Mouse (Mus musculus): ENCODE measurements around the gene Yipf3. TPM values are rescaled to one million over a fixed set of nuclear protein-coding genes. Genes with fewer than 3 reads are reported as not detected.

The Yipf3 gene
- 65.6 and 73.5 TPM in 2 replicates for polyA plus RNA-seq (2016; fragmentation: Nextera tagmentation; extraction: Ambion mirVana)

DNA sequence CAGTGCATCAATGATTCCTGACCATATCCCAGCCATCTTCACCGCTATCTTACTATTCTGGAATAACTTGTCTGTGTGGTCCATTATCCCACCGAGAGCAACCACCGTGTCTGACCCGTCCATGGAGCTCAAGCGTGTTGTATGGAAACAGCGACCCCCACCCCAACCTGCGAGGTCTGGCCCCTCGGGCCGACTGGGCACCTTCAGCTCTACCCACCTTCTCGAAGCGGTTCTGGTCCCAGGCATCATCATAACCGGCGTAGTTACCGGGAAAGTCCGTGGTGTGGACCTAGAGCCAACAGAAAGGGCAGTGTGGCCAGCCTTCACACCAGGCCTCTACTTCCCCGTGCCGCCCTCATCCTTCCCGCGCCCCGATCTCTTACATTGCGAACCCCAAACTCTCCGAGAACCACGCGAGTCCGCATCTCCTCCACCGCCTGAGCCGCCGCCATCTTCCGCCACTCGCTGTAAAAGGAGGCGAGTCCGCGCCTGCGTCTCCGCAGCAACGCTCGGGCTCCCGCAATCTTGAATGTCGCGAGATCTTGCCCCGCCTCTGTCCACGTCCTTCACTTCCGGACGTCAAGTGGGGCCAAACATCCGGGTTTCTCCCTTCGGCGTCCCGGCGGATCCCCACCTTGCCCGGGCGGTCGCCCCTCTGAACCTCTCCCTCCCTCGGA is at the start of gene Yipf3, which contains the start of gene Polr1c:
Yipf3 (plus strand) TSS at position 569 of the 677 bp plus-strand sequence.
Polr1c (minus strand) TSS at position 543 of the 677 bp plus-strand sequence.
- H3K9me3 ChIP-seq: no peaks in the 10 kb centered on the region
- H3K27me3 ChIP-seq: no peaks in the 10 kb centered on the region
- peaks cover 79% of the 10 kb centered on the region for H3K36me3 ChIP-seq
- ATAC-seq (ENCODE audit: insufficient number of reproducible peaks, insufficient read depth, low FRiP score, low TSS enrichment, low read depth): peak; percentile 84
- peak within 1 kb of the TSS; percentile 93 for H3K9ac ChIP-seq (replicated peaks)
- H3K4me2 ChIP-seq: peak within 1 kb of the TSS; percentile 93
- H3K4me3 ChIP-seq (replicated peaks): peak within 1 kb of the TSS; percentile 77
- under 1% methylated on average over 53 of the region's 53 CpGs for WGBS
- peaks cover 20% of the 10 kb centered on the region for H3K4me1 ChIP-seq (replicated peaks)
- H3K27ac ChIP-seq: peak within 1 kb of the TSS; percentile 69

DNA sequence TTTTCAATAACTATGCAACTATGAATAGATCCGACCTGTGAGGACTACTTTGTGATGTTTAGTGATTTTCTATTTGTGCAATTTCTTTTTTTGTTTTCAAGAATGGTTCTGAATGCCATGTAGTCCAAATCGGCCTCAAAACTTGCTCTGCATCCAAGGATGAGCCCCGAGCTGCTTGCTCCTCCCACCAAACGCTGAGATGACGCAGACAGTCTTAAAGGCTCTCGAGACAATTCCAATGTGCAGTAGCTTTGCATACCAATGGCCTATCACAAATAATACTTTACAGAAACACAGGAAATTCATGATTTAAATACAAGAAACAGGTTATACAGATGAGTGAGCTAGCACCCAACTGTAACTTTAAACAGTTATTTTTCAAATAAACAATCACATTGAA is 46.7 kb upstream of the Yipf3 start:
- Histone ChIP-seq H3K9me3 (no peaks in the 10 kb centered on the region), H3K27me3 (no peaks in the 10 kb centered on the region), H3K9ac (replicated peaks) (0 out of 2 replicates have a peak overlapping the region, but pooled peaks have one; percentile 13), H3K27ac (no peak overlapping the region), H3K4me1 (replicated peaks) (peaks cover 25% of the 10 kb centered on the region), H3K4me2 (peak overlapping the region; percentile 92), H3K36me3 (peaks cover 50% of the 10 kb centered on the region), H3K4me3 (replicated peaks) (peak overlapping the region; percentile 94)
- WGBS: 76% methylated on average over 6 of the region's 6 CpGs
- ATAC-seq (ENCODE audit: insufficient number of reproducible peaks, insufficient read depth, low FRiP score, low TSS enrichment, low read depth): no peak

DNA sequence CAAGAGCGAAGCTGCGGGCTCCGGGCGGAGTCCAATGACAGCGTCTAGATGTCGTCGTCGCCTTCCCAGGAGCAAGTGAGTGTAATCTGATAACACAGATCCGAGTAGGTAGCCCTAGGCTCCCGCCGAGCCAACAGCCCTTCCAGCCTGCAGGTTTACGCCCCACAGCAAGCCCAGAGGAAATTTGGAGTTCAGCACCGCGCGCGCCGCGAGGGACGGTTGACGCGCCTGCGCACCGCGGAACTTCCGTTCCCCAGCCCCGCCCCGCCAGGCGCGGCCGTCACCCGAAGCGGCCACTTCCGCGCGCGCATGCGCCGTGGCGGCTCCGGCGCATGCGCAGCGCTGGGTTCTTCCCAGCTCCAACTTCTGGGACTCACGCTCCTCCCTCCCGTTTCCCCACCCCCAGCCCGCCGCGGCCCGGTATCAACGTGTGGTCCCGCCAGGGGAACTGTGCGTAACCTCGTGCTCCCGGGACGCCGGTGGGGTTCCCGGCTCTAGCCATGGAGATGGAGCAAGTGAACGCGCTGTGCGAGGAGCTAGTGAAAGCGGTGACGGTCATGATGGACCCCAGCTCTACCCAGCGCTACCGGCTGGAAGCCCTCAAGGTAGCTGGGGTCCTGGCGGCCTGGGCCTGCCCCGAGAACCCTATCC is 45.3 kb upstream of the Yipf3 start, which contains the start of the genes Polh and Xpo5:
Polh (minus strand) TSS at position 225 of the 651 bp plus-strand sequence.
Xpo5 (plus strand) TSS at position 362 of the 651 bp plus-strand sequence.
- Histone ChIP-seq H3K9me3 (no peaks in the 10 kb centered on the region), H3K9ac (replicated peaks) (peak within 1 kb of the TSS; percentile 86), H3K27me3 (no peaks in the 10 kb centered on the region), H3K4me3 (replicated peaks) (peak within 1 kb of the TSS; percentile 94), H3K27ac (peak within 1 kb of the TSS; percentile 83), H3K4me2 (peak within 1 kb of the TSS; percentile 92), H3K4me1 (replicated peaks) (peaks cover 25% of the 10 kb centered on the region), H3K36me3 (peaks cover 50% of the 10 kb centered on the region)
- ATAC-seq (ENCODE audit: insufficient number of reproducible peaks, insufficient read depth, low FRiP score, low TSS enrichment, low read depth): peak; percentile 93
- WGBS: under 1% methylated on average over 66 of the region's 66 CpGs

DNA sequence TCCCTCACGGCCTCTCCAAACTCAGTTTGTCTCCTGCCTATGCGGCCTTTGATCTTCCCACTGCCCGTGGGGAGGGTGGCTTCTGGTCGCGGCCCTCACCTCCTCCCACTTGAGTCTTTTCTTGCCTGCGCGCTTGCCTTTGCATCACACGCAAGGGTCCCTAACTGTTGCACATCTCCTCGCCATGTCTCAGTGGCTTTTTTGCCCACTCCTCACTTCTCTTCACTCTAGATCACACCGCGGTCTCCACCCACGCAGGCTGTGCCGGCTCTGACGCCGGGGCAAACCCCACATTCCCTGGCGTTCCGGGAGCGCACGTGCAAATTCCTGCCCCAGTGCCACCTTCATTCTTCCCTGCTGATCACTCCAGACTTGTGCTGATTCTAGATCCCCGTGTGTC is 44.8 kb upstream of the Yipf3 start:
- peak; percentile 58; the same call in 1 of the 2 replicates for ATAC-seq (ENCODE audit: insufficient number of reproducible peaks, insufficient read depth, low FRiP score, low TSS enrichment, low read depth)
- no peaks in the 10 kb centered on the region for H3K27me3 ChIP-seq
- peaks cover 50% of the 10 kb centered on the region for H3K36me3 ChIP-seq
- H3K4me3 ChIP-seq (replicated peaks): peak overlapping the region; percentile 94
- H3K9me3 ChIP-seq: no peaks in the 10 kb centered on the region
- H3K9ac ChIP-seq (replicated peaks): peak overlapping the region; percentile 86
- H3K4me2 ChIP-seq: peak overlapping the region; percentile 92
- peak overlapping the region; percentile 83 for H3K27ac ChIP-seq
- WGBS: under 1% methylated on average over 20 of the region's 20 CpGs
- peaks cover 25% of the 10 kb centered on the region for H3K4me1 ChIP-seq (replicated peaks)

DNA sequence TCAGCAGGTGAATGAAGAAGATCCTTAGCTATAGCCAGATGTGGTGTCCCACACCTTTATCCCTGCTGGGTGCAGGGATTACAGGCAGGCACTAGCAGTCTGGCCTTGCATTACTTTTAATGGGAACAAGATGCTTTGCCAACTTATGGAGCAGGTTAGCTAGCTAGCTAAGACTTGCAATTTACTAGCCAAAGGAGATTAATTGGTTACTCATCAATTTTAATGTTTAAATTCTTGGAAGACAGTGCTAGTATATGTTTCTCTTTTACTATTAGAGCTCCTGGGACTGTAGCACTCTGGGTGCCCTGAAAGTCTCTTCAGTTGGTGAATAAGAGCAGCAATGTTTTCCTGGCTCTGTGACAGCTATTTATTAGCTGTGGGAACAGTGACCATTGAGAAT is 41.2 kb upstream of the Yipf3 start:
- no peak overlapping the region for H3K9ac ChIP-seq (replicated peaks)
- H3K4me3 ChIP-seq (replicated peaks): no peak overlapping the region
- no peaks in the 10 kb centered on the region for H3K9me3 ChIP-seq
- H3K27ac ChIP-seq: no peak overlapping the region
- no peaks in the 10 kb centered on the region for H3K27me3 ChIP-seq
- H3K36me3 ChIP-seq: peaks cover 69% of the 10 kb centered on the region
- H3K4me2 ChIP-seq: no peak overlapping the region
- no peak for ATAC-seq (ENCODE audit: insufficient number of reproducible peaks, insufficient read depth, low FRiP score, low TSS enrichment, low read depth)
- peaks cover 14% of the 10 kb centered on the region for H3K4me1 ChIP-seq (replicated peaks)

DNA sequence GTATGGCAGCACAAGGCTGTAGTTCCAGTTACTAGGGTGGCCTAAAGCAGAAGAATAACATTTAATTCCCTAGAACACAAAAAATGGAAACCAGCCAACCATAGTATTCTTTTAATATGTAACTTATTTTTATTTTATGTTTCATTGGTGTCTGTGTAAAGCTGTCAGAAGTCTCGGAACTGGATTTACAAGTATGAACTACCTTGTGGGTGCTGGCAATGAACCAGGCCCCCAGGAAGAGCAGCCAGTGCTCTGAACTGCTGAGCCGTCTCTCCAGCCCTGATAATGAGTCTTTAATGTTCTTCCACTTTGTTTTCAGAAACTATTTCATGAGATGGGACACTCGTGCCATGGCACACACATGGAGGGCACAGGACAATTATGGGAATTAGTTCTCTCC is 37.3 kb upstream of the Yipf3 start:
- no peak overlapping the region for H3K4me2 ChIP-seq

DNA sequence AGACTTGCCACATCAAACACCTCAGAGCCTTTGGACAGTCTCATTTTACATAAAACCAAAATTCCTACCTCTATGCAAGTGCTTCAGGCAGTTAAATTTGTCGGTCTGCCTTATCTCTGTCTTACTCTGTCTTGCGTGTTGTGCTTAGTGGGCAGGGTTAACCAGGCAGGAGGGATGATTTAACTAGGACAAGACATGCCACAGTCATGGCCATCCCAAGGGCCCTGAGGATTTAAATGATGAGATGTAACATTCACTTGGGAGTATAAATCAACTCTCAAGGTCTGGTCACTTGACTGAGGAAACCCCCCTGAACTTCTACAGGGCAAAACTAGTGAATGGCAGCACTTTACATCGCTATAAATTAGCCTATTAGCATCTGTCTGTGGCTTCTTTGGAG is 26.3 kb upstream of the Yipf3 start:
- H3K27me3 ChIP-seq: no peaks in the 10 kb centered on the region
- WGBS: 85% methylated on average over 3 of the region's 3 CpGs
- no peak overlapping the region for H3K27ac ChIP-seq
- peaks cover 100% of the 10 kb centered on the region for H3K36me3 ChIP-seq
- ATAC-seq (ENCODE audit: insufficient number of reproducible peaks, insufficient read depth, low FRiP score, low TSS enrichment, low read depth): no peak
- no peak overlapping the region for H3K4me3 ChIP-seq (replicated peaks)
- no peaks in the 10 kb centered on the region for H3K4me1 ChIP-seq (replicated peaks)
- no peak overlapping the region for H3K4me2 ChIP-seq
- H3K9me3 ChIP-seq: no peaks in the 10 kb centered on the region
- H3K9ac ChIP-seq (replicated peaks): no peak overlapping the region

More for the DNA sequence above, 37.3 kb upstream of the Yipf3 start:
- Histone ChIP-seq H3K27ac (no peak overlapping the region), H3K9ac (replicated peaks) (no peak overlapping the region), H3K27me3 (no peaks in the 10 kb centered on the region), H3K4me1 (replicated peaks) (no peaks in the 10 kb centered on the region), H3K4me3 (replicated peaks) (no peak overlapping the region), H3K36me3 (peaks cover 96% of the 10 kb centered on the region), H3K9me3 (no peaks in the 10 kb centered on the region)
- WGBS: 93% methylated on average over 3 of the region's 3 CpGs
- ATAC-seq (ENCODE audit: insufficient number of reproducible peaks, insufficient read depth, low FRiP score, low TSS enrichment, low read depth): no peak

DNA sequence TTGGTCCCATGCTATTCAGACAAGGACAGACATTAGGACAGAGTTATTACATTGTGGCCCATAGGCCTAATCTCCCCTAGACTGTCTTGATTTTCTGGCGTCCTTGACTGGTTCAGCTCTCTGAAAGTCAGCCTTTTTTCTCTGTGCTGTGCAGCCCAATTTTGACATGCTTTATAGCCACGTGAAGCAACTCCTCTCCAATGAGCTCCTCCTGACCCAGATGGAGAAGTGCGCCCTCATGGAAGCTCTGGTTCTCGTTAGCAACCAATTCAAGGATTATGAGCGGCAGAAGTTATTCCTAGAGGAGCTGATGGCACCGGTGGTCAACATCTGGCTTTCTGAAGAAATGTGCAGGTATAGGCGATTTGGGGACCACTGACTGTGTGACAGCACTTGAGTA is 20.3 kb upstream of the Yipf3 start:
- Histone ChIP-seq H3K9ac (replicated peaks) (no peak overlapping the region), H3K27ac (no peak overlapping the region), H3K9me3 (no peaks in the 10 kb centered on the region), H3K4me2 (no peak overlapping the region), H3K36me3 (peaks cover 98% of the 10 kb centered on the region), H3K4me3 (replicated peaks) (no peak overlapping the region), H3K4me1 (replicated peaks) (no peaks in the 10 kb centered on the region), H3K27me3 (no peaks in the 10 kb centered on the region)
- ATAC-seq (ENCODE audit: insufficient number of reproducible peaks, insufficient read depth, low FRiP score, low TSS enrichment, low read depth): no peak
- 44% methylated on average over 7 of the region's 7 CpGs for WGBS

DNA sequence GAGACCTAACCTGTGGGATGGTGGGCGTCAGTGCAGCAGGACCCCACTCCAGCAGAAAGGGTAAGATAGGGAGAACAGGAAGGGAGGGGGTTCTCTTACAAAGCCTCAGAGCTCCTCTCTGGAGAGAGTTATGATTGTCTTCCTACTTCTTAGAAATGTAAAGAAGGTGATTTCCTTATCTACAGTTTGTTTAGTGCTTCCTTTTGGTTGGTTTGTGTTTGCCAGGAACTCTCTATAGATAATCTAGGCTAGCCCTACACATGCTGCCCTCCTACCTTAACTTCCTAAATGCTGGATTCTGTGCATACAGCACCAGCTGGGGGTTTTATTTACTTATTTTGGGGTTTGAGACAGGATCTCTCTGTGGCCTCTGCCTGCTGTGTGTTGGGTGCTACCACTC is 11.8 kb upstream of the Yipf3 start:
- no peak overlapping the region for H3K9ac ChIP-seq (replicated peaks)
- peaks cover 93% of the 10 kb centered on the region for H3K36me3 ChIP-seq
- no peak overlapping the region for H3K27ac ChIP-seq
- WGBS: 94% methylated on average over 1 of the region's 1 CpGs
- no peak overlapping the region for H3K4me2 ChIP-seq
- no peaks in the 10 kb centered on the region for H3K9me3 ChIP-seq
- H3K27me3 ChIP-seq: no peaks in the 10 kb centered on the region
- no peak for ATAC-seq (ENCODE audit: insufficient number of reproducible peaks, insufficient read depth, low FRiP score, low TSS enrichment, low read depth)
- H3K4me3 ChIP-seq (replicated peaks): no peak overlapping the region
- H3K4me1 ChIP-seq (replicated peaks): no peaks in the 10 kb centered on the region

DNA sequence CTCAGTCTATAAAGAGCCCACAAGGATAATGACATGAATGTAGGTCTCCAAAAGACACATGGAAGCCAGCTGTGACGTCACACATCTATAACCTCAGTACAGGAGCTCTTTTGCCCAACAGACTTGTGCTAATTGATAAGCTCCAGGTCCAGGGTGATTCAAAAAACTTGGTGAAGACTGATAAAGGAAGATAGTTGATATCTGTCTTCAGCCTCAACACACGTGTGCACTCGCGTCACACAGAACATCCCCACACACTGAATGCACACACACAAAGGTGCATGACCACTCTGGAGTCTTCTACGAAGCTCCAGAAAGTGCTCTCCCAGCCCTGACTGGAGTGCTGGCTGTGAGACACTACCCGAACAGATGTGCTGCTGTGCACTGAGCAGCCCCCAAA is 10.8 kb upstream of the Yipf3 start:
- no peaks in the 10 kb centered on the region for H3K27me3 ChIP-seq
- no peak overlapping the region for H3K4me3 ChIP-seq (replicated peaks)
- WGBS: 86% methylated on average over 6 of the region's 6 CpGs
- no peak overlapping the region for H3K27ac ChIP-seq
- no peak overlapping the region for H3K9ac ChIP-seq (replicated peaks)
- no peaks in the 10 kb centered on the region for H3K9me3 ChIP-seq
- peaks cover 95% of the 10 kb centered on the region for H3K36me3 ChIP-seq
- ATAC-seq (ENCODE audit: insufficient number of reproducible peaks, insufficient read depth, low FRiP score, low TSS enrichment, low read depth): no peak
- H3K4me2 ChIP-seq: no peak overlapping the region
- H3K4me1 ChIP-seq (replicated peaks): no peaks in the 10 kb centered on the region

DNA sequence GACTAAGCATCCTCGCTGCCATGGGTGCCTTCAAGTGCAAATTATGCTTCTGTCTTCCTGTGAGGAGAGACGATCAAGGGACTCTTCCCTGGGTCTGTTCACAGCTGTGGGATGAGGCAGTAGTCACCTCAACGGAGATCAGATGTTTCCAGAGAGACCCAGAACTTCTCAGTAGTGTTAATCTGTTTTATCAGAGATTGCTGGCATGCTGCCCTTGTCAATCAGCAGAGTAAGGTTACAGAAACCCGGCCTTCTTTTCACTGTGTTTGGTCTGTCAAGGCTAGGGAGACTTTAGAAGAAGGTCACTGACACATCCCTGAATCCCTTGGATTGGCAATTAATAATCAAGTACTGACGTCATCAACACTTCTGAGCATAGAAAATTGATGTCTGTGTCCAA is 10.4 kb upstream of the Yipf3 start:
- Histone ChIP-seq H3K9me3 (no peaks in the 10 kb centered on the region), H3K9ac (replicated peaks) (no peak overlapping the region), H3K4me3 (replicated peaks) (no peak overlapping the region), H3K27ac (no peak overlapping the region), H3K4me2 (no peak overlapping the region), H3K4me1 (replicated peaks) (no peaks in the 10 kb centered on the region), H3K36me3 (peaks cover 95% of the 10 kb centered on the region), H3K27me3 (no peaks in the 10 kb centered on the region)
- WGBS: 86% methylated on average over 5 of the region's 5 CpGs
- no peak for ATAC-seq (ENCODE audit: insufficient number of reproducible peaks, insufficient read depth, low FRiP score, low TSS enrichment, low read depth)

All from limb, embryonic 12.5 days (tissue).